Mouse (Mus musculus) left cerebral cortex, postnatal 10 days (tissue): ENCODE measurements around the gene Cars2. TPM values are rescaled to one million over a fixed set of nuclear protein-coding genes. Genes with fewer than 3 reads are reported as not detected.
"Not testable (repeated sequence)": the region's sequence is repeated elsewhere in the genome, so short reads cannot be mapped to it uniquely, and the experiment has no call there.

Experiments
- DNase-seq, 2 experiments: peaks; one replicate each; pipeline ENCODE4 v3.0.0; 2021 to 2022; ENCODE audit warnings: low spot score in 2 of 2, mixed read lengths in 1 of 2; ENCODE audit errors: extremely low spot score in 1 of 2
- intact Hi-C: fragments of 180-260 bp; cut with DNase I; formaldehyde crosslinking; loops from one replicate; pipeline ENCODE4 v1.15.1; 2025
- total RNA-seq, 2 experiments: library from RNA; stranded (reverse); gene quantifications; 2 replicates each; pipeline ENCODE4 v1.2.3; 2021

The Cars2 gene
- total RNA-seq = 10 to 100 TPM; 22.5 to 24.5 TPM

GRCm38 (mm10) chr8:11550281-11550948 lies at the start of gene Cars2:
TSS of gene Cars2 (minus strand) at chr8:11550783.
- intact Hi-C loops = loop anchor here (10.0 kb wide), 1 partner anchor 154 kb away; the partner anchor contains the start of gene 1700016D06Rik
- DNase-seq = peak; percentile 76 to 93

- DNase-seq = no peak
- intact Hi-C loops = no loop called here
Observed at GRCm38 (mm10) chr8:11593222-11593884, 42.8 kb upstream of the Cars2 start.

DNA sequence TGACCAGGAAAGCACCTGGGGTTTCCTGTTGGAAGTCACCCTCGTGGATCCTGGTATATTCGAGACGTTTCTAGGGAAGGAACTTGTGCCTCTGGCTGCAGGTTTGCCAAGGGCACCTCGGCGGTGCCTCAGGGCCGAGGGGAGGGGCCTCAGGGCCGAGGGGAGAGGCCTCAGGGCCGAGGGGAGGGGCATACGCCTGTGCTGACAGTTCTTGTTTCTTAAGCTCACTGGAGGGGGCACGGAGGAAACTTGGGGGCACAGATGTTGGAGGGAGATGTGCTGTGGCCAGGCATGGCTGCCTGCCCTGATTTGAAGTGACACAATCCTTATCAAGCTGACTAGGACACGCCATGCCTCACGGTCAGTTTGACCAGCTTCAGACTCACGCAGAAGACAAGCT lies 41.7 kb upstream of the Cars2 start:
- DNase-seq = no peak
- intact Hi-C loops = no loop called here

- no peak for DNase-seq
- intact Hi-C loops = no loop called here
Observed at GRCm38 (mm10) chr8:11591837-11592236, 41.3 kb upstream of the Cars2 start.

DNA sequence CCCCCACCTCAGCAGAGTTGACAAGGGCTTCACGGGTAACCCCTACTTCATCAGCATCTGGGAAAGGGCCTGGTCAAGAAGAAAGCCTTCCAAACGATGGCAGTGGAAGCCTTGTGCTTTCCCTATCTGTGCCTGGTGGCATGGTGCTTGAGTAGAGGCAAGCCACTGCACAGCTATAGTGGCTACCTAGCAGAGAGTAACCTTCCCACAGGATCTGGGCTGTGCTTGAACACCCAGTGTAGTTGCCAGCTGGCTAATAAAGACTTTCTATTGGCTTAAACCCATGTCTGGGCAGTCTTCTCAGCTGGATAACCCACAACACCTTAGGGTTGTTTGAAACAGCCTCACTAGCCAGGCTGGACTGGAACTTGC lies 35.8 kb upstream of the Cars2 start:
- intact Hi-C loops = no loop called here
- no peak for DNase-seq

DNA sequence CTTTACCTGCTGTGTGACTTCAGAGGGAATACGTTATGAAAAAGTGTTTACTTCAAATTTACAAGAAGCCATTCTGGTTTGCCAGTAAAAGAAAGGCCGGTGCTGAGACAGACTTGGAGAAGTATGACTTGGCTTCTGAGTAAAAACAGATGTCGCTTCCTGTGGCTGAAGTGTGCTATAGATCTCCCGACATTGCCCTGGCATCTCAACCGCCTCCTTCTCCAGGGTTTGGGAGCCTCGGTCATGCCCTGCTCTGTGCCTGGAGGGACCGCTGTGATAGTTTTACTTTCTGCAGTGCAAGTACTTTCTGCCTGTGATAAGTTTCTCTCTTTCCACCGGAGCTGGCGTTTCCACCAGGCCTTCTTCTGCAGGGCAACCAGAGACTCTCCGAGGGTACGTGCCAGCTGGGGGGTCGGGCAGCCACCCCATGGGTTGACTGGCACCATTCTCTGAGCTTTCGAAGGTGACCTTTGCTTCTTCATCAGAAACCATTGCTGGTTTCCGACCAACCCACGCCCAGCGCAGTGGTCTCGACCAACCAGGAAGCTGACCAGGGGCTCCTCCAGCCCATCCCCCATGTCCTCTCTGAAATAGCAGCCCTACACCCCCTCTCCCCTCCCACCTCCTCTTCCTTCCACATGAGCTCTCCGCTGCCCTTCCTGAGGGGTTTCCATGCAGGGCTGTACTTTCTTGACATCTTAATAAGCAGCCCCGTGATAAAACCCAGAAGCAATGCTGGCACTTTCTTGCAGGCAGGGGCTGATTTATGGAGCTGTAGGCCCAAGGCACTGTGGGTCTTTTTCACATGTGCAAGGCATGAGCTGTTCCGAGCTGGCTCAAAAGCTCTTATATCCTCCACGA lies 35.2 kb upstream of the Cars2 start:
- DNase-seq = no peak
- intact Hi-C loops = no loop called here

- no peak for DNase-seq
- intact Hi-C loops = no loop called here
Observed at GRCm38 (mm10) chr8:11575604-11576384, 25.2 kb upstream of the Cars2 start.

DNA sequence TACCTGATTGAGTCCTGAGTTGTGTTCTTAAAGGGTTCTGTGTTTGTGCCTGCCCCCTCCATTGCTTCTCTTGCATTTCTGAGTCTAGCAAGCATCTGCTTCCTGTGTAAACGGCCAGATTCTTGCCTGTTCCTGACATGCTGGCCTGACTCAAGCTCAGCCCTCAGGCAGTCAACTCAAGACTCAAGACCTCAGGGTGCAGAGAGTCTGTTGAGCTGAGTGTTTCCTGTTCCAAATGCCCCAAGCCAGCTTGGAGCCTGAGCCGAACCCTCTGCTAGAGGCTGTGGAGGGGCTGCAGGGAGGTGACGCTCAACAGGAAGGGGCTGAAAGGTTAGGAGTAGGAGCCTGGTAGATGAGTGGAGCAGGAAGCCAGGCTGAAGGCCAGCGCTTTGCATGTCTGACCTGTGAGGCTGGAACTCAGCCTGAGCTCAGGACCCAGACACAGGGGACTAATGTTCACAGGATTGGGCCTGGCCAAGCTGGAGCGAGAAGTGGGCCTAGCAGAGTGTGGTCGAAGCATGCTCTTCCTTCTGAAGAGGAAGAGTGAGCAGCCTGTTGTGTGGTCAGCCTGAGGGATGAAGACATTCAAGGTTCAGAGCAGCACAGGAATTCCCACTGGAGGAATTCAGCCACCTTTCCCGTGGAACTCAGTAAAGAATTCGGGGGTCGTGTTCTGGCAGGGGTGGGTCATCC lies 24.5 kb upstream of the Cars2 start:
- intact Hi-C loops = no loop called here
- no peak for DNase-seq

GRCm38 (mm10) chr8:11572428-11572827 lies 21.8 kb upstream of the Cars2 start:
- no peak for DNase-seq
- intact Hi-C loops = no loop called here

DNA sequence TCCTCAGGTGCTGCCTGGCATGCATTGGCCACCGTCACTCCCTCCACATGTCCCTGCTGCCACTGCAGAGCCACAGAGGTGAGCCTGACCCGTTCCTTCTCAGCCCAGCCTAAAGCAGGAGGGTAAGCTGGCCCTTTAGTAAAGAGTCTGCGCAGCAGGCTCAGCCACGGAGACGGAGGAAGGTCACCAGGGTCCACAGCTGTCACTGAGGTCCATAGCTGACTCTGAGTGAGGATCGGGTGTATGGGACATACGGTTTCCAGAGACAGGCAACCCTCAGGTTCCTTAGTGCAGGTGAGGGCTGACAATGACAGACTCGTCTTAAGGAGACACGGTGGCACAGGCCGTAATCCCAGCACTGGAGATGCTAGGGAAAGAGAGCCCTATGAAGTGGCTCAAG lies 21.4 kb upstream of the Cars2 start:
- intact Hi-C loops = no loop called here

DNA sequence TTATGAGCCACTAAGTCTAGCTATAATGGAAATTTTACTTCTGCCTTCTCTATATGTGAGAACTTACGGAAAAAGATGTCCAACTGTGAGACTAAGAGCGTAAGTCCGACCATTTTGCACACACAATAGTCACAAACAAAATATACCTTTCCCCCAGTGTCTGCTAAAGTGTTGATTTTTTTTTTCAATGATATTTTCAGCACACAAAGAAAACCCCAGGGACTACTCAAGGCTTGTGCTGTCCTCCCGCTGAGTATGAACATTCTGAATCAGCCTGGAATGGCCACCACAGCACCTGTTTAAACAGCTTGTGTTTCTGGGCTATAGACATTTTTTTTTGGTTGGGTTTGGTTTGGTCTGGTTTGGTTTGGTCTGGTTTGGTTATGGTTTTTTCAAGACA lies 20.2 kb upstream of the Cars2 start:
- DNase-seq = no peak
- intact Hi-C loops = no loop called here

More for the DNA sequence above, 21.4 kb upstream of the Cars2 start:
- DNase-seq = no peak

GRCm38 (mm10) chr8:11569260-11570097 lies 18.9 kb upstream of the Cars2 start:
- intact Hi-C loops = no loop called here
- no peak for DNase-seq

DNA sequence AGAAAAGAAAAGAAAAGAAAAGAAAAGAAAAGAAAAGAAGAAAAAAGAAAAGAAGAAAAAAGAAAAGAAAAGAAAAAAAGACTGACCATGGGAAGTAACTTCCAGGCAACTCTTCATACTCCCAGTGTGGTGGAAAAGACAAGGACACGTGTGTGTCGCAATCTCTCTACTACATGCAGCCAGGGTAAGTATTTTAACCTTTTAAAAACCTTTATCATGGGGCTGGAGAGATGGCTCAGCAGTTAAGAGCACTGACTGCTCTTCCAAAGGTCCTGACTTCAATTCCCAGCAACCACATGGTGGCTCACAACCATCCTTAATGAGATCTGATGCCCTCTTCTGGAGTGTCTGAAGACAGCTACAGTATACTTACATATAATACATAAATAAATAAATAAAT lies 17.6 kb upstream of the Cars2 start:
- intact Hi-C loops, DNase-seq: not testable (repeated sequence)

- intact Hi-C loops = no loop called here
Observed at GRCm38 (mm10) chr8:11564721-11565120, 14.1 kb upstream of the Cars2 start.

DNA sequence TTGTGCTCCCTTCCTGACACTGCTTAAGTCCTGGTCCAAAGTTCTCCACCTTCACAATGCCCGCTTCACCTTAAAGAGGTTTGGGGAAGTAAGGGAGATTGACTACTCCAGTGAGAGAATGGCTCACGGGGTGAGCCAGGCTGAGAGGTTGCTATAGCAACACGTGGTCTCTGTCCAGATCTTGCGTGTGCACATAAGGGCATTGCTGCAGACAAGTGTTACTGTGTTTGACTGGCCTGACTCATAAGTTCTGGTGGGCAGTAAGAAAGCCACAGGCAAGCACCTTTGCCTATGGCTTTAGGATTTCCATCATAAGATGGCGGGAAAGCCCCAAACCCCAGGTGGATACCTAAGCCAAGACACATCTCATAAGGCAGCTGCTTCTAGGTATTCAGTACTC lies 13.7 kb upstream of the Cars2 start:
- intact Hi-C loops = no loop called here
- no peak for DNase-seq

More at GRCm38 (mm10) chr8:11564721-11565120, 14.1 kb upstream of the Cars2 start:
- no peak for DNase-seq

DNA sequence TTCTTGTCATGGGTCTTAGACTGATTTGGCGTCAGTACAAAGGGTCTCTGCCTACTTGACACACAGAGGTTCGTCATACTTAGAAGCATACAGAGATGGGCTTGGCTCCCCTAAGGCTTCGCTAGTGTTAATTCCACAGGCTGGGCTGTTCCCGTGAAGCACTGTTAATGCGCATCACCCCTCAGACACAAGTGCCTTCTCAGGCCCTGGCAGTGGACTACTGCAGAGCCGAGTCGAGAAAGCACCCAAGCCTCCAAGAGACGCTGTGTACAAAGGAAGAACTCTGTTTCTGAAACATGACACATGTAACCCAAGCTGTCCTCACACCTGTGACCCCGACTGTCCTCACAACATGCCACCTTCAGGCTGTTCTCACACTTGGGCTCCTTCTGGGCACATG lies 9.6 kb upstream of the Cars2 start:
- intact Hi-C loops = no loop called here
- no peak for DNase-seq

DNA sequence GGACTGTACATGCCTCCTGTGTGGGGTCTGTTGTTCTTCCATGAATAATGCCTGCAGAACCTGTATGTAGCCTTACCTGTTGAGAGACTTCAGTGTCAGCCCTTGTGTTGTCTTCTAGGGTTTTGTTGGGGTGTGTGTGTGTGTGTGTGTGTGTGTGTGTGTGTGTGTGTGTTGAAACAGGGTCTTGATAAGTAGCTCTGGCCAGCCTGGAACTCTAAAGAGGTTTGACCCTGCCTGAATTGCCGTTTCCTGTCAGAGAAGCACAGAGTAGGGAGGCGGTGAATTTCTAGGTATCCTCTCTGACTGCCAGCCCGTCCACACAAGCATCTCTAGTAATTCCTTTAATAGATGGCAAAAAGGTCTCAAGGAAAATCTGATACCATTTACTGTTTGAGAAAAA lies 8.9 kb upstream of the Cars2 start:
- intact Hi-C loops = loop anchor here (5.0 to 10.0 kb wide), 3 partner anchors 43 to 145 kb away; partner anchors contain the start of genes 1700016D06Rik and Ankrd10
- no peak for DNase-seq
